Mouse (Mus musculus): ENCODE data around the gene Rps6kl1. TPM values are rescaled to one million over a fixed set of nuclear protein-coding genes. Genes with fewer than 3 reads are reported as not detected.

Rps6kl1 gene
- polyA plus RNA-seq, 1 experiment from 2014 or later: 1.5 TPM

DNA sequence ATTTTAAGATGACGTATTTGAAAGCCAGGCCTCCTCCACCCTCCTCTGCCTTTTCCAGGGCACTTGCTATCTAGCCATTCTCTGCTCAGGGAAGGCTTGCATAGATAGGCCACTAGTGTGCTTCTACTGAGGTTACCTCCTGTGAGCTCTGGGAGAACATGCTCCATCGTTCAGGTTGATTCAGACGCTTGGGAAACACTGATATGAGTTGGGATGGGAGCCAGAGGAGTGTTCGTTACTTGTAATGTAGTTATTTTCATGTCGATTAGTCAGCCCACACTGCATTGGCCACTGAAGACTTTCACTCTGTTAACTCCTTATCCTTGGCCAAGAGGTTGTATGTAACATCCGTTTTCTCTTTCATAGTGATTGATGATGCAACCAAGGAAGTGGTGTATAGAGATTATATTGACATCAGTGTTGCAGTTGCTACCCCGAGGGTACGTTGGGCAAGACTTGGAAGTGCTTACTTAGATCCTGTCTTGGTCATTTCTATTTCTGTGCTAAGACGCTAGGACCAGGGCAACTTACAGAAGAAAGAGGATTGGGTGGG lies 21.6 kb downstream of the Rps6kl1 start:
- no peak for ATAC-seq (ENCODE audit: low read depth)
- 95% methylated on average over 9 of the region's 9 CpGs for WGBS
- peaks cover 95% of the 10 kb centered on the region for H3K36me3 ChIP-seq (ENCODE audit: control insufficient read depth, insufficient read depth, low read length)

DNA sequence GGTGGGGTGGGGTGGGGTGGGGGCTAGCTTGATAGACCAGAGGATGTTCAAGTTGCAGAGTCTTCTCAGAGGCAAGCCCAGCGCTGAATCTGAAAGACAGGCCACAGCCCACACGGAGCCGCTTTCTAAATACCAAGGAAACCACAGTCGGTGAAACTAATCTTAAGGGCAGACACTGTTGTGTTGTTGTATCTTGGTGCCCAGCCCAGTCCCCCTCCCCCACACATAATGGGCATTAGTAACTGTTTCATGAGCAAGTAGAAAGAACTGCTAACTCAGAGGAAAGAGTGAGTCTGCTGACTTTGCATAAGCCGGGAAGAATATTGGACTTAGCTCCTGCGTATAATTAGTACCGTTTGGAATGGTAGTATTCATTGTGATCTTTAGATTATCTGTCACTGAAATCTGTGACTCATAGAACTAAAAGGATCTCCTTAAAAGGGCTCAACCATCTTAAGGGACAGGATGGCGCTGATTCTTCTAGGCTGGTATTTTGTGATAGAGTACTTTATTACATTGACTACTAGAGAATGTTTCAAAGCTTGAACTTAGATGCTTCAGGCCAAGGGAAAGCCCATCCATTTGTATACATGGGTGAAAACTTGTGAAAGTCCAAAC lies 24.0 kb downstream of the Rps6kl1 start:
- DNase-seq (ENCODE audit: low spot score) (peak; percentile 56), ATAC-seq (ENCODE audit: low read depth) (peak; percentile 17; the same call in 1 of the 2 replicates)
- H3K4me1 ChIP-seq (ENCODE audit: control insufficient read depth, insufficient read depth, low read length): no peaks in the 10 kb centered on the region
- H3K9me3 ChIP-seq (ENCODE audit: control insufficient read depth, low read length): no peaks in the 10 kb centered on the region
- no peak overlapping the region for H3K4me3 ChIP-seq (ENCODE audit: low read depth, low read length)
- H3K4me2 ChIP-seq (ENCODE audit: low read depth, low read length): no peak overlapping the region
- H3K27ac ChIP-seq (replicated peaks; ENCODE audit: low read depth, low read length): peak overlapping the region; percentile 61; the same call in 1 of the 2 replicates
- H3K36me3 ChIP-seq (ENCODE audit: control insufficient read depth, insufficient read depth, low read length): peaks cover 95% of the 10 kb centered on the region
- 73% methylated on average over 8 of the region's 8 CpGs for WGBS
- no peak overlapping the region for H3K9ac ChIP-seq (ENCODE audit: low read depth, low read length)
- no peaks in the 10 kb centered on the region for H3K27me3 ChIP-seq (replicated peaks; ENCODE audit: control insufficient read depth, insufficient read depth, low read length)

More for the DNA sequence above, 21.6 kb downstream of the Rps6kl1 start:
- Histone ChIP-seq H3K4me2 (ENCODE audit: low read depth, low read length) (no peak overlapping the region), H3K9ac (ENCODE audit: low read depth, low read length) (no peak overlapping the region), H3K27me3 (replicated peaks; ENCODE audit: control insufficient read depth, insufficient read depth, low read length) (no peaks in the 10 kb centered on the region), H3K27ac (replicated peaks; ENCODE audit: low read depth, low read length) (no peak overlapping the region), H3K4me1 (ENCODE audit: control insufficient read depth, insufficient read depth, low read length) (no peaks in the 10 kb centered on the region), H3K9me3 (ENCODE audit: control insufficient read depth, low read length) (no peaks in the 10 kb centered on the region), H3K4me3 (ENCODE audit: low read depth, low read length) (no peak overlapping the region)
- DNase-seq (ENCODE audit: low spot score): no peak

DNA sequence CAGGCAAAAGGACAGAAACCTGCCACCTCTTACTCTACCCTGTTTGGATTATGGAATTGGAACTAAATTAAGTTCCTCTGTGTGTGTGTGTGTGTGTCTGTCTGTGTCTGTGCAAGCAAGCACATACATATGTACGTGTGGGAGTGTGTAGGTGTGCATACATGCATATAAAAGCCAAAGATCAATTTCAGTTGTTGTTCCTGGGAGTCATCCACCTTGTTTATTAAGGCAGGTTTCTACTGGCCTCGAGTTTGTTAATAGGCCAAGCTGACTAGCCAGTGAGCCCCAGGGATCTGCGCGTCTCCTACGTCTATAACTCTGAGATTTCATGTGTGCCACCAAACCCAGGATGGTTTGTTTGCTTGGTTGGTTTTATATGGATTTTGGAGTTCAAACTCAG lies 26.3 kb downstream of the Rps6kl1 start:
- ATAC-seq (ENCODE audit: low read depth) (no peak), DNase-seq (ENCODE audit: low spot score) (no peak)
- WGBS: 93% methylated on average over 5 of the region's 5 CpGs
- Histone ChIP-seq H3K9me3 (ENCODE audit: control insufficient read depth, low read length) (no peaks in the 10 kb centered on the region), H3K4me2 (ENCODE audit: low read depth, low read length) (no peak overlapping the region), H3K27me3 (replicated peaks; ENCODE audit: control insufficient read depth, insufficient read depth, low read length) (no peaks in the 10 kb centered on the region), H3K27ac (replicated peaks; ENCODE audit: low read depth, low read length) (no peak overlapping the region), H3K9ac (ENCODE audit: low read depth, low read length) (no peak overlapping the region), H3K4me3 (ENCODE audit: low read depth, low read length) (no peak overlapping the region), H3K36me3 (ENCODE audit: control insufficient read depth, insufficient read depth, low read length) (peaks cover 93% of the 10 kb centered on the region), H3K4me1 (ENCODE audit: control insufficient read depth, insufficient read depth, low read length) (no peaks in the 10 kb centered on the region)

DNA sequence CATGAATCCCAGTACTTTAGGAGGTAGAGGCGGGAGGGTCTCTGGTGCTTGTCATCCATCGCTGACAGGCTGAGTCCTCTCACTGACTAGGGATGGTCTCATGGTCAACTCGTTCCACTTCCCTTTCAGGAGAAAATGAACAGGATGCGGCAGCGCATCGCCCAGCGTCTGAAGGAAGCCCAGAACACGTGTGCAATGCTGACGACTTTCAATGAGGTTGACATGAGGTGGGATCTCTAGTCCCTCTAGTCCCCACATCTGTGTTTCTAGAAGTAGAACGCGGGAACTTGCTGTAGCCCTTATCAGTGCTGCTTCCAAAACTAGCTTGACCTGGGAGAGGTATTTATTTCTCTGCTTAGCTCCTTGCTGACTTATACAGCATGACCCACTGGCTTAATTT lies 27.4 kb downstream of the Rps6kl1 start:
- no peak for DNase-seq (ENCODE audit: low spot score)

DNA sequence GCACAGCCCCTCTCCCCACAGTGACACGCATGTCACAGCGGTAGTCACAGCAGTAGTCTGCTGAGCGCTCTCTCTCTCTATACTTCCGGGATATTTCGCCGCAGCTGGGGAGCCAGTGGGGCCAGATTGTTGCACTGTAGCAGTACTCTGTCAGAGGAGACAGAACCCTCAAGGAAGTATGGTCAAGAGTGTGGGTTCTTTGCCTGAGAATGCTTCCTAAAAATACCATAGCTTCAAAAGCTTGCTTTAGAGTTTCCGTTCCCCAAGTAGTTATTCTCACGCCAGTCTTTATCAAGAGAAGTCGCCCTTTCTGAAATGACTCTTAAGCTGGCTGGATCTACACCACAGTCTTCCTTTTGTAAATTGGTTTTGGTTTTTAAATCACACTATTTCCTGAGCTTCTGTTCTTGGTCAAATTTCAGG lies 27.9 kb downstream of the Rps6kl1 start:
- Histone ChIP-seq H3K27ac (replicated peaks; ENCODE audit: low read depth, low read length) (no peak overlapping the region), H3K4me2 (ENCODE audit: low read depth, low read length) (no peak overlapping the region), H3K4me1 (ENCODE audit: control insufficient read depth, insufficient read depth, low read length) (no peaks in the 10 kb centered on the region), H3K9me3 (ENCODE audit: control insufficient read depth, low read length) (no peaks in the 10 kb centered on the region), H3K4me3 (ENCODE audit: low read depth, low read length) (no peak overlapping the region), H3K27me3 (replicated peaks; ENCODE audit: control insufficient read depth, insufficient read depth, low read length) (no peaks in the 10 kb centered on the region), H3K9ac (ENCODE audit: low read depth, low read length) (no peak overlapping the region), H3K36me3 (ENCODE audit: control insufficient read depth, insufficient read depth, low read length) (peaks cover 95% of the 10 kb centered on the region)
- DNase-seq (ENCODE audit: low spot score): no peak
- ATAC-seq (ENCODE audit: low read depth): no peak
- WGBS: 94% methylated on average over 9 of the region's 9 CpGs

More for the DNA sequence above, 27.4 kb downstream of the Rps6kl1 start:
- WGBS: 95% methylated on average over 11 of the region's 11 CpGs
- no peaks in the 10 kb centered on the region for H3K9me3 ChIP-seq (ENCODE audit: control insufficient read depth, low read length)
- H3K27ac ChIP-seq (replicated peaks; ENCODE audit: low read depth, low read length): no peak overlapping the region
- H3K4me1 ChIP-seq (ENCODE audit: control insufficient read depth, insufficient read depth, low read length): no peaks in the 10 kb centered on the region
- H3K27me3 ChIP-seq (replicated peaks; ENCODE audit: control insufficient read depth, insufficient read depth, low read length): no peaks in the 10 kb centered on the region
- no peak overlapping the region for H3K9ac ChIP-seq (ENCODE audit: low read depth, low read length)
- peaks cover 95% of the 10 kb centered on the region for H3K36me3 ChIP-seq (ENCODE audit: control insufficient read depth, insufficient read depth, low read length)
- H3K4me2 ChIP-seq (ENCODE audit: low read depth, low read length): no peak overlapping the region
- no peak overlapping the region for H3K4me3 ChIP-seq (ENCODE audit: low read depth, low read length)
- no peak for ATAC-seq (ENCODE audit: low read depth)

DNA sequence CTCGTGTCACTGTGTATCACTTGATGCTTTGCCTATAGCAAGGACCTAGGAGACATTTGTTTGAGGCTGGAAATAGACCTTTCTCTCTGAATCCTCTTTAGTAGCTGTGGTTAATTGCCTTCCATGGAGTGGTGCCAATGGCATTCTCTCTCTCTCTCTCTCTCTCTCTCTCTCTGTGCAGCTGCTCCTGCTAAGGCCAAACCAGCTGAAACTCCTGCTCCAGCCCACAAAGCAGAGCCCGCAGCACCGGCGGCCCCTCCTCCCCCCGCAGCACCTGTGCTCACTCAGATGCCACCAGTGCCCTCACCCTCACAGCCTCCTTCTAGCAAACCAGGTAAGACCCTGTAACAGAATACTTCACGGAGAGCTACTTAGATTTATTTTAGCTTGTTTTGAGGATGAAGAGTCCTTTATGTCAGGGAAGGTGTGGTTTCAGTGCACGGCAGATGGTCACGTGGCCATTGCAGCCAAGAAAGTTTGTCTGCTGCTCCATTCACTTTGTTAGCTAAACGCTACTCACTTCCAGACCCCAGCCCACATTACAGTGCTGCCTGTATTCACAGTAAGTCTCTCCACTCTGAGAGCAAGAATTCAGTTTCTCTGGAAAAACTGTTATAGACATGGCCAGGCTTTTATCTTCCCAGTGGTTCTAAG lies 29.1 kb downstream of the Rps6kl1 start:
- Histone ChIP-seq H3K4me3 (ENCODE audit: low read depth, low read length) (no peak overlapping the region), H3K27me3 (replicated peaks; ENCODE audit: control insufficient read depth, insufficient read depth, low read length) (no peaks in the 10 kb centered on the region), H3K9ac (ENCODE audit: low read depth, low read length) (no peak overlapping the region), H3K4me2 (ENCODE audit: low read depth, low read length) (no peak overlapping the region), H3K36me3 (ENCODE audit: control insufficient read depth, insufficient read depth, low read length) (peaks cover 85% of the 10 kb centered on the region), H3K4me1 (ENCODE audit: control insufficient read depth, insufficient read depth, low read length) (no peaks in the 10 kb centered on the region), H3K9me3 (ENCODE audit: control insufficient read depth, low read length) (no peaks in the 10 kb centered on the region), H3K27ac (replicated peaks; ENCODE audit: low read depth, low read length) (no peak overlapping the region)
- WGBS: 86% methylated on average over 9 of the region's 9 CpGs
- DNase-seq (ENCODE audit: low spot score) (no peak), ATAC-seq (ENCODE audit: low read depth) (peak; percentile 72; the same call in 1 of the 2 replicates)

DNA sequence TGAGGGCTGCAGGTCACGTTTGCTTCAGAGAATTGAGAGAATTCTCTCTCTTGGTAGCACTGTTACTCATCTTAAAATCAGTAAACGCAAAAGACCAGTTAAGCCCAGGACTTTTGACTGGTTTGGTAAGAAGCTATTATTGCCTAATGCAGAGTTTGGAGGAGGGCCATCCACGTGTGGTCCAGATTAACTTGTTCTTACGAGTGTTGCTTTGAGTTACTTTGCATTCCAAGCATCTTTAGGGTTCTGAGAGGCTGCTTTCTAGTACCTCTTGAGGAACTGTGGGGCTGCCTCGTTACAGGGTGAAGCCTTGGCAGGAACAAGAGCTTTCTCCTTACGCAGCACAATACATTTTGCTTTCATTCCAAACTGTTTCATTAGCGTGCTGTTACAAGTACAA lies 35.4 kb downstream of the Rps6kl1 start:
- H3K4me2 ChIP-seq (ENCODE audit: low read depth, low read length): no peak overlapping the region
- H3K9ac ChIP-seq (ENCODE audit: low read depth, low read length): no peak overlapping the region
- H3K36me3 ChIP-seq (ENCODE audit: control insufficient read depth, insufficient read depth, low read length): peaks cover 27% of the 10 kb centered on the region
- no peaks in the 10 kb centered on the region for H3K9me3 ChIP-seq (ENCODE audit: control insufficient read depth, low read length)
- H3K27me3 ChIP-seq (replicated peaks; ENCODE audit: control insufficient read depth, insufficient read depth, low read length): no peaks in the 10 kb centered on the region
- DNase-seq (ENCODE audit: low spot score) (no peak), ATAC-seq (ENCODE audit: low read depth) (no peak)
- WGBS: 58% methylated on average over 7 of the region's 7 CpGs
- H3K4me3 ChIP-seq (ENCODE audit: low read depth, low read length): no peak overlapping the region
- H3K4me1 ChIP-seq (ENCODE audit: control insufficient read depth, insufficient read depth, low read length): peaks cover 15% of the 10 kb centered on the region
- no peak overlapping the region for H3K27ac ChIP-seq (replicated peaks; ENCODE audit: low read depth, low read length)

DNA sequence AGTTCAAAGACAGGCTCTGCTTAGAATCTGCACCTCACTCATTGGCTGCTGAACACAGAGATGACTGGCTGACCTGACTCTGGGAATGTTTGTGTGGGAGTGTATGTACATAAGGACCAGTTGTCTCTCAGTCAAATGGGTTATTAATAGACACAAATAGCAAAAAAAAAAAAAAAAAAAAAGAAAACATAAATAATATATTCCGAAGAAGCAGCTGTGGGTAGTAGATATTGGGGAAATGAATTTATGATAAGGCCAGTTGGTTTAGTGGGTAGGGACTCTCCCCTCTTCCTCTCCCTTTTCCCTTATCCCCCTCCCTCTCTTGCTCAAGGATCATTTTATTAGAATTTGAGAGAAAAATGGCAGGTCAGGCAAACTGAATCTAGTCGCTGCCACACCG lies 37.1 kb downstream of the Rps6kl1 start:
- Histone ChIP-seq H3K4me3 (ENCODE audit: low read depth, low read length) (no peak overlapping the region), H3K27me3 (replicated peaks; ENCODE audit: control insufficient read depth, insufficient read depth, low read length) (no peaks in the 10 kb centered on the region), H3K4me2 (ENCODE audit: low read depth, low read length) (no peak overlapping the region), H3K9ac (ENCODE audit: low read depth, low read length) (no peak overlapping the region), H3K27ac (replicated peaks; ENCODE audit: low read depth, low read length) (no peak overlapping the region), H3K9me3 (ENCODE audit: control insufficient read depth, low read length) (no peaks in the 10 kb centered on the region), H3K4me1 (ENCODE audit: control insufficient read depth, insufficient read depth, low read length) (peaks cover 24% of the 10 kb centered on the region), H3K36me3 (ENCODE audit: control insufficient read depth, insufficient read depth, low read length) (peaks cover 9% of the 10 kb centered on the region)
- WGBS: 99% methylated on average over 3 of the region's 3 CpGs
- DNase-seq (ENCODE audit: low spot score) (no peak), ATAC-seq (ENCODE audit: low read depth) (no peak)

Measured in embryonic facial prominence, embryonic 14.5 days (tissue).